Mouse (Mus musculus) G1E (cell line): Measurements from ENCODE around the gene Qsox2. TPM values are rescaled to one million over a fixed set of nuclear protein-coding genes. Genes with fewer than 3 reads are reported as not detected.

Experiments used
- ATAC-seq: 2 replicates; pipeline ENCODE4 v1.8.0; 2016; ENCODE audit warnings: mild to moderate bottlenecking; ENCODE audit not compliant: insufficient number of reproducible peaks, poor library complexity, low FRiP score, severe bottlenecking; ENCODE audit errors: extremely low read depth
- DNase-seq: peaks from one replicate; pipeline ENCODE4 v3.0.0; 2012; ENCODE audit warnings: low spot score
- H3K27me3 ChIP-seq: 2 replicates; pipeline ENCODE4 v1.6.1; 2012; ENCODE audit warnings: mild to moderate bottlenecking, low read length, inconsistent platforms; ENCODE audit not compliant: insufficient read depth
- H3K36me3 ChIP-seq: replicated peaks from 2 replicates; pipeline ENCODE3; 2012; ENCODE audit warnings: mild to moderate bottlenecking, inconsistent platforms
- H3K4me1 ChIP-seq: 2 replicates; pipeline ENCODE4 v1.6.1; 2012; ENCODE audit warnings: low read depth, low read length, inconsistent platforms, mixed read lengths; ENCODE audit not compliant: insufficient read depth
- H3K4me3 ChIP-seq: 2 replicates; pipeline ENCODE4 v1.5.1; 2012; ENCODE audit warnings: low read depth, mild to moderate bottlenecking, inconsistent platforms, low read length, moderate library complexity, mixed read lengths
- H3K9me3 ChIP-seq: replicated peaks from 2 replicates; pipeline ENCODE4 v1.6.1; 2012; ENCODE audit warnings: inconsistent platforms
- CTCF ChIP-seq: IDR thresholded peaks from 2 replicates; pipeline ENCODE4 v1.5.1; 2012; ENCODE audit warnings: low read depth, low read length, inconsistent platforms, mixed read lengths
- GATA1 ChIP-seq: IDR thresholded peaks from 2 replicates; pipeline ENCODE4 v1.6.1; 2012; ENCODE audit warnings: borderline replicate concordance, low read length, inconsistent platforms, mixed read lengths
- GATA2 ChIP-seq: IDR thresholded peaks from 2 replicates; pipeline ENCODE4 v1.6.1; 2012; ENCODE audit warnings: low read depth, low read length, inconsistent platforms, borderline replicate concordance
- POLR2AphosphoS5 ChIP-seq: IDR thresholded peaks from 2 replicates; pipeline ENCODE4 v1.6.1; 2012; ENCODE audit warnings: low read depth, low read length, inconsistent platforms; ENCODE audit not compliant: insufficient replicate concordance
- TAL1 ChIP-seq: conservative IDR thresholded peaks from 2 replicates; pipeline ENCODE4 v1.6.1; 2012; ENCODE audit warnings: low read depth, low read length, inconsistent platforms, mixed read lengths
- polyA plus RNA-seq: library from polyadenylated mRNA; stranded (reverse); fragments of >175 nt; gene quantifications from 2 replicates; pipeline ENCODE4 v1.2.3, GENCODE M21; 2012
- total RNA-seq, 2 experiments: library from RNA; stranded (forward) in 1 of 2; stranded (reverse) in 1 of 2; fragments of 200-1000 nt in 1 of 2; fragments of >200 nt in 1 of 2; fragmentation: Nextera tagmentation in 1 of 2; gene quantifications; 2 replicates each; pipeline ENCODE4 v1.2.3; 2014 to 2017

The Qsox2 gene
- total and polyA plus RNA-seq, 3 experiments: 6.8 to 10.8 (median 7.6) TPM

- H3K27me3 ChIP-seq: peaks cover 73% of the 10 kb centered on the region
- H3K4me3 ChIP-seq: no peak overlapping the region
- H3K36me3 ChIP-seq: no peaks in the 10 kb centered on the region
- DNase-seq (no peak), ATAC-seq (no peak)
- no peaks in the 10 kb centered on the region for H3K4me1 ChIP-seq
- no peaks in the 10 kb centered on the region for H3K9me3 ChIP-seq
- TF ChIP-seq POLR2AphosphoS5: no peak
- no peak for TF ChIP-seq GATA1
- no peak for TF ChIP-seq TAL1
- no peak for TF ChIP-seq CTCF
- TF ChIP-seq GATA2: no peak
These were observed 10.2 kb upstream of the Qsox2 start for GRCm38 (mm10) chr2:26247531-26247930.

GRCm38 (mm10) chr2:26240841-26241240, 3.5 kb upstream of the Qsox2 start:
- peaks cover 36% of the 10 kb centered on the region for H3K27me3 ChIP-seq
- DNase-seq (no peak), ATAC-seq (no peak)
- no peak for TF ChIP-seq GATA2
- TF ChIP-seq GATA1: no peak
- no peak for TF ChIP-seq CTCF
- no peak for TF ChIP-seq TAL1
- no peak for TF ChIP-seq POLR2AphosphoS5
- H3K4me3 ChIP-seq: no peak overlapping the region
- H3K4me1 ChIP-seq: peaks cover 17% of the 10 kb centered on the region
- no peaks in the 10 kb centered on the region for H3K9me3 ChIP-seq
- H3K36me3 ChIP-seq: no peaks in the 10 kb centered on the region

GRCm38 (mm10) chr2:26240330-26240729, 3.0 kb upstream of the Qsox2 start:
- no peak for ATAC-seq
- Histone ChIP-seq H3K4me3 (no peak overlapping the region), H3K4me1 (peaks cover 22% of the 10 kb centered on the region), H3K27me3 (peaks cover 33% of the 10 kb centered on the region), H3K9me3 (no peaks in the 10 kb centered on the region), H3K36me3 (peaks cover 1% of the 10 kb centered on the region)
- no peak for TF ChIP-seq GATA1
- TF ChIP-seq CTCF: no peak
- TF ChIP-seq POLR2AphosphoS5: no peak
- TF ChIP-seq TAL1: no peak
- TF ChIP-seq GATA2: no peak
- DNase-seq: no peak

- Histone ChIP-seq H3K36me3 (peaks cover 29% of the 10 kb centered on the region), H3K27me3 (peaks cover 18% of the 10 kb centered on the region), H3K9me3 (no peaks in the 10 kb centered on the region), H3K4me3 (peak overlapping the region; percentile 99), H3K4me1 (peaks cover 53% of the 10 kb centered on the region)
- peak; percentile 29 for DNase-seq
- no peak for ATAC-seq
- TF ChIP-seq CTCF: no peak
- no peak for TF ChIP-seq POLR2AphosphoS5
- TF ChIP-seq GATA2: no peak
- no peak for TF ChIP-seq TAL1
- TF ChIP-seq GATA1: no peak
These were observed 540 bp downstream of the Qsox2 start for GRCm38 (mm10) chr2:26236681-26237289.

- Histone ChIP-seq H3K9me3 (no peaks in the 10 kb centered on the region), H3K4me1 (peaks cover 62% of the 10 kb centered on the region), H3K27me3 (peaks cover 2% of the 10 kb centered on the region), H3K36me3 (peaks cover 48% of the 10 kb centered on the region), H3K4me3 (peak overlapping the region; percentile 50; the same call in 1 of the 2 replicates)
- DNase-seq: peak; percentile 4
- TF ChIP-seq GATA2: no peak
- TF ChIP-seq POLR2AphosphoS5: no peak
- TF ChIP-seq GATA1: no peak
- no peak for TF ChIP-seq TAL1
- no peak for TF ChIP-seq CTCF
- ATAC-seq: no peak
These were observed 2.6 kb downstream of the Qsox2 start for GRCm38 (mm10) chr2:26234771-26235170.

GRCm38 (mm10) chr2:26234253-26234652, 3.1 kb downstream of the Qsox2 start:
- H3K4me1 ChIP-seq: peaks cover 62% of the 10 kb centered on the region
- DNase-seq (peak; percentile 39), ATAC-seq (no peak; the same call in 1 of the 2 replicates)
- H3K9me3 ChIP-seq: no peaks in the 10 kb centered on the region
- H3K36me3 ChIP-seq: peaks cover 53% of the 10 kb centered on the region
- no peaks in the 10 kb centered on the region for H3K27me3 ChIP-seq
- peak; percentile 60 for TF ChIP-seq TAL1
- no peak for TF ChIP-seq CTCF
- TF ChIP-seq GATA1: no peak
- H3K4me3 ChIP-seq: no peak overlapping the region
